8 mouse cellular contexts compared by ENCODE assay signal in the genomic region with DNA sequence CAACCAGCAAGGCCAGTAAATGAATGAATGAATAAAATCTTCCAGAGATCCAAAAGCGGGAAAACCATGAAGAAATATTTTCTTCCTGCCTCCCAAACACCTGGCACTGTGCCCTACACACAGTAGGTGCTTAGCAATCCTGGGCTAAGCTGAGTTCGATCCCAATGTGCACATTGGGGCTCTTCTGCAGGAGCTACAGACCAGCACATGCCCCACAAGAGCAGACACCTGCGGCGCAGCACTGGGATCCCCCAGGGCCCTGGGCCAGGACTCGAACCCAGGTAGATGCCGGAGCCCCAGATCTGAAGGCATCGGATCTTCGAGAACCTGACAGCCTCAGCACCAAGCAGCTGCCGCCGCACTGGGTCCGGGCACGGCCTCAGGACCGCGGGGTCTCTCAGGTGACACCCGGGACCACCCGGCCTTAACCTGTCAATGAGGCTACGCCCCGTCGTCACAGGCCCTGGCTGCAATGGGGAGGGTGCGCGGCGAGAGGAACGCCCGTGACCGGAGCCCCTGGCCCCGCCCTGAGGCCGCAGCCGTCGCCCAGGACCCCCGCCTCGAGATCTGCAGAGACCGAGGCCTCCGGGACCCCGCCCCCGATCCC. TPM values are rescaled to one million over a fixed set of nuclear protein-coding genes. Genes with fewer than 3 reads are reported as not detected.
DNase-seq lines count a peak whose midpoint lies in the region; ATAC-seq and TF ChIP-seq lines count a peak whose summit lies in the region.

No protein-coding gene starts in this region.

- no peak for TF ChIP-seq CTCF in kidney, adult 2 months (conservative IDR thresholded peaks at IDR 0.05; ENCODE audit: insufficient read depth, insufficient read length, low read depth, low read length)
- no peak for TF ChIP-seq CTCF in bone marrow, adult 2 months (IDR thresholded peaks at IDR 0.05; ENCODE audit: control insufficient read depth, insufficient read depth, low read length)

- peak; percentile 86 for ATAC-seq in hindbrain, embryonic 11.5 days (ENCODE audit: low FRiP score)
- ATAC-seq in midbrain, embryonic 12.5 days (ENCODE audit: low FRiP score, low read depth) = peak; percentile 84
- ATAC-seq in erythroid progenitor cell, adult 5-6 weeks (replicated peaks; ENCODE audit: low FRiP score, poor library complexity, severe bottlenecking) = no peak; the same call in 1 of the 2 replicates

- no peaks in the 10 kb centered on the region for H3K9me3 ChIP-seq in hindbrain, embryonic 11.5 days (ENCODE audit: control insufficient read depth, low read length)
- no peaks in the 10 kb centered on the region for H3K9me3 ChIP-seq in midbrain, embryonic 12.5 days

- no peaks in the 10 kb centered on the region for H3K36me3 ChIP-seq in kidney, adult 2 months (ENCODE audit: control insufficient read depth, insufficient read depth, low read length)
- 0 out of 2 replicates have a peak, but pooled peaks cover 4% of the 10 kb centered on the region for H3K36me3 ChIP-seq in hindbrain, embryonic 11.5 days (ENCODE audit: control insufficient read depth, insufficient read depth, low read length)
- H3K36me3 ChIP-seq in midbrain, embryonic 12.5 days = peaks cover 27% of the 10 kb centered on the region

- no peak for DNase-seq in kidney, adult 2 months
- DNase-seq in kidney, adult 8-10 months = no peak
- DNase-seq in hindbrain, embryonic 11.5 days (ENCODE audit: low spot score) = no peak
- no peak for DNase-seq in urinary bladder, postnatal 10 days (ENCODE audit: low spot score)
- no peak for DNase-seq in right cerebral cortex, postnatal 14 days

- peak overlapping the region; percentile 60 for H3K4me2 ChIP-seq in hindbrain, embryonic 11.5 days (replicated peaks; ENCODE audit: low read depth, low read length)
- H3K4me2 ChIP-seq in midbrain, embryonic 12.5 days (replicated peaks) = peak overlapping the region; percentile 72

- WGBS in kidney, adult 2 months = under 1% methylated on average over 35 of the region's 35 CpGs
- 1% methylated on average over 35 of the region's 35 CpGs for WGBS in bone marrow, adult 2 months
- WGBS in hindbrain, embryonic 11.5 days = 3% methylated on average over 31 of the region's 35 CpGs
- 5% methylated on average over 26 of the region's 35 CpGs for WGBS in midbrain, embryonic 12.5 days

- H3K9ac ChIP-seq in hindbrain, embryonic 11.5 days (ENCODE audit: low read depth, low read length) = peak overlapping the region; percentile 85
- peak overlapping the region; percentile 87 for H3K9ac ChIP-seq in midbrain, embryonic 12.5 days (replicated peaks)

- H3K4me1 ChIP-seq in kidney, adult 2 months (ENCODE audit: control insufficient read depth, insufficient read depth, low read length) = 0 out of 2 replicates have a peak, but pooled peaks cover 3% of the 10 kb centered on the region
- H3K4me1 ChIP-seq in bone marrow, adult 2 months (ENCODE audit: control insufficient read depth, insufficient read depth, low read length) = no peaks in the 10 kb centered on the region; the same call in 1 of the 2 replicates
- no peaks in the 10 kb centered on the region for H3K4me1 ChIP-seq in hindbrain, embryonic 11.5 days (replicated peaks; ENCODE audit: control insufficient read depth, insufficient read depth, low read length)
- H3K4me1 ChIP-seq in midbrain, embryonic 12.5 days = peaks cover 17% of the 10 kb centered on the region

- H3K27ac ChIP-seq in kidney, adult 2 months (ENCODE audit: insufficient read depth, low read depth, low read length) = no peak overlapping the region
- peak overlapping the region; percentile 57 for H3K27ac ChIP-seq in bone marrow, adult 2 months (ENCODE audit: control insufficient read depth, insufficient read depth, low read depth, low read length, poor library complexity)
- peak overlapping the region; percentile 77 for H3K27ac ChIP-seq in hindbrain, embryonic 11.5 days (ENCODE audit: low read depth, low read length)
- peak overlapping the region; percentile 84 for H3K27ac ChIP-seq in midbrain, embryonic 12.5 days (replicated peaks)

- H3K27me3 ChIP-seq in kidney, adult 2 months (replicated peaks; ENCODE audit: control insufficient read depth, insufficient read depth, low read length) = no peaks in the 10 kb centered on the region
- no peaks in the 10 kb centered on the region for H3K27me3 ChIP-seq in hindbrain, embryonic 11.5 days (ENCODE audit: control insufficient read depth, insufficient read depth, low read length)
- H3K27me3 ChIP-seq in midbrain, embryonic 12.5 days = no peaks in the 10 kb centered on the region

- peak overlapping the region; percentile 69 for H3K4me3 ChIP-seq in kidney, adult 2 months (ENCODE audit: insufficient read depth, low read depth, low read length)
- peak overlapping the region; percentile 86 for H3K4me3 ChIP-seq in bone marrow, adult 2 months (replicated peaks; ENCODE audit: control insufficient read depth, low read depth, low read length)
- H3K4me3 ChIP-seq in hindbrain, embryonic 11.5 days (ENCODE audit: low read depth, low read length) = peak overlapping the region; percentile 75
- H3K4me3 ChIP-seq in midbrain, embryonic 12.5 days = peak overlapping the region; percentile 86

- TF ChIP-seq POLR2A in kidney, adult 2 months (IDR thresholded peaks at IDR 0.05; ENCODE audit: low read depth, low read length) = no peak
- TF ChIP-seq POLR2A in bone marrow, adult 2 months (IDR thresholded peaks at IDR 0.05; ENCODE audit: borderline replicate concordance, control insufficient read depth, low read depth, low read length) = no peak

RNA-seq across cellular contexts. Expression of gene Spryd3, which starts 0.4 kb away (rescaled TPM):
- 29.7 and 30.1 TPM in 2 replicates for polyA plus RNA-seq in kidney, adult 2 months (2012; rRNA removed)
- polyA plus RNA-seq in bone marrow, adult 2 months (2011; ENCODE audit: insufficient read depth, insufficient read length, low replicate concordance, missing spikeins) = 7.9 and 23.0 TPM in 2 replicates
- polyA plus RNA-seq in hindbrain, embryonic 11.5 days (2014; fragmentation: Nextera tagmentation; extraction: Ambion mirVana) = 10.1 and 11.9 TPM in 2 replicates
- 19.3 and 20.2 TPM in 2 replicates for polyA plus RNA-seq in midbrain, embryonic 12.5 days (2016; fragmentation: Nextera tagmentation; extraction: Ambion mirVana)
- total RNA-seq in erythroid progenitor cell, adult 5-6 weeks (2015; ENCODE audit: low replicate concordance) = 2.5 and 5.4 TPM in 2 replicates
- 2.3 and 16.0 TPM in 2 replicates for total RNA-seq in erythroid progenitor cell, adult 5-6 weeks (2017; ENCODE audit: low replicate concordance)

RNA-seq across cellular contexts. Expression of gene Igfbp6, which starts 8.5 kb away (rescaled TPM):
- 18.5 and 26.8 TPM in 2 replicates for polyA plus RNA-seq in kidney, adult 2 months (2012; rRNA removed)
- not detected in 2 replicates for polyA plus RNA-seq in bone marrow, adult 2 months (2011; ENCODE audit: insufficient read depth, insufficient read length, low replicate concordance, missing spikeins)
- 0.31 TPM in 1 of 2 replicates, not detected in the other for polyA plus RNA-seq in hindbrain, embryonic 11.5 days (2014; fragmentation: Nextera tagmentation; extraction: Ambion mirVana)
- polyA plus RNA-seq in midbrain, embryonic 12.5 days (2016; fragmentation: Nextera tagmentation; extraction: Ambion mirVana) = 0.32 and 0.42 TPM in 2 replicates
- total RNA-seq in erythroid progenitor cell, adult 5-6 weeks (2015; ENCODE audit: low replicate concordance) = not detected in 2 replicates
- not detected in 2 replicates for total RNA-seq in erythroid progenitor cell, adult 5-6 weeks (2017; ENCODE audit: low replicate concordance)

RNA-seq across cellular contexts. Expression of gene Soat2, which starts 14.7 kb away (rescaled TPM):
- polyA plus RNA-seq in kidney, adult 2 months (2012; rRNA removed) = 1.1 and 1.2 TPM in 2 replicates
- polyA plus RNA-seq in bone marrow, adult 2 months (2011; ENCODE audit: insufficient read depth, insufficient read length, low replicate concordance, missing spikeins) = 1.2 and 2.7 TPM in 2 replicates
- polyA plus RNA-seq in hindbrain, embryonic 11.5 days (2014; fragmentation: Nextera tagmentation; extraction: Ambion mirVana) = 0.13 and 0.17 TPM in 2 replicates
- 0.10 and 0.14 TPM in 2 replicates for polyA plus RNA-seq in midbrain, embryonic 12.5 days (2016; fragmentation: Nextera tagmentation; extraction: Ambion mirVana)
- total RNA-seq in erythroid progenitor cell, adult 5-6 weeks (2015; ENCODE audit: low replicate concordance) = 1.1 and 5.0 TPM in 2 replicates
- 1.0 and 1.7 TPM in 2 replicates for total RNA-seq in erythroid progenitor cell, adult 5-6 weeks (2017; ENCODE audit: low replicate concordance)

RNA-seq across cellular contexts. Expression of gene Tns2, which starts 35.4 kb away (rescaled TPM):
- polyA plus RNA-seq in kidney, adult 2 months (2012; rRNA removed) = 124 and 143 TPM in 2 replicates
- 20.3 and 26.7 TPM in 2 replicates for polyA plus RNA-seq in bone marrow, adult 2 months (2011; ENCODE audit: insufficient read depth, insufficient read length, low replicate concordance, missing spikeins)
- 8.0 and 11.8 TPM in 2 replicates for polyA plus RNA-seq in hindbrain, embryonic 11.5 days (2014; fragmentation: Nextera tagmentation; extraction: Ambion mirVana)
- polyA plus RNA-seq in midbrain, embryonic 12.5 days (2016; fragmentation: Nextera tagmentation; extraction: Ambion mirVana) = 13.3 and 14.1 TPM in 2 replicates
- 0.36 TPM in 1 of 2 replicates, not detected in the other for total RNA-seq in erythroid progenitor cell, adult 5-6 weeks (2015; ENCODE audit: low replicate concordance)
- total RNA-seq in erythroid progenitor cell, adult 5-6 weeks (2017; ENCODE audit: low replicate concordance) = not detected in 2 replicates

Comparison
In these comparisons a context has a peak if more than half of its experiments do, and no peak if none do; other contexts are left out.
1. RNA of gene Igfbp6, which starts 8.5 kb away (polyA plus RNA-seq): 18.5 to 26.8 TPM in kidney, adult 2 months; not detected in bone marrow, adult 2 months, 0.32 to 0.42 TPM in midbrain, embryonic 12.5 days and 0.31 TPM in hindbrain, embryonic 11.5 days; every median in the first group is over 10 times any median in the second.
2. Peak in every context shown above with its lines, with median percentiles within 50 percentile points of each other: H3K4me3 ChIP-seq.